Mouse (Mus musculus) heart, postnatal 0 days (tissue): ENCODE data around the gene Paics. TPM values are rescaled to one million over a fixed set of nuclear protein-coding genes. Genes with fewer than 3 reads are reported as not detected.
A peak's percentile ranks its signal among the peaks of the same experiment; 100 is the strongest.

Experiments used
- ATAC-seq: fragments of 200-750 bp; cut with Nextera tagmentation; 2 replicates; pipeline ENCODE4 v1.8.0; 2017; ENCODE audit warnings: low read depth, moderate number of reproducible peaks, moderate library complexity; ENCODE audit not compliant: insufficient read depth
- DNase-seq: peaks from one replicate; pipeline ENCODE4 v3.0.0-alpha.2; 2016; ENCODE audit warnings: low spot score
- H3K27ac ChIP-seq: fragments of 300-500 bp; sonication (generic); 2 replicates; pipeline ENCODE4 v1.5.1; 2014; ENCODE audit warnings: low read depth, mild to moderate bottlenecking
- H3K27me3 ChIP-seq: fragments of 300-500 bp; sonication (generic); 2 replicates; pipeline ENCODE4 v1.6.1; 2014; ENCODE audit warnings: low read length, mixed read lengths; ENCODE audit not compliant: control insufficient read depth, insufficient read depth
- H3K36me3 ChIP-seq: fragments of 300-500 bp; sonication (generic); replicated peaks from 2 replicates; pipeline ENCODE4 v1.6.1; 2014; ENCODE audit warnings: low read length, mixed read lengths; ENCODE audit not compliant: control insufficient read depth, insufficient read depth
- H3K4me1 ChIP-seq: fragments of 300-500 bp; sonication (generic); 2 replicates; pipeline ENCODE4 v1.6.1; 2014; ENCODE audit warnings: antibody characterized with exemption; ENCODE audit not compliant: control insufficient read depth, insufficient read depth
- H3K4me2 ChIP-seq: fragments of 300-500 bp; sonication (generic); 2 replicates; pipeline ENCODE4 v1.6.1; 2014; ENCODE audit warnings: low read depth, mild to moderate bottlenecking, low read length, moderate library complexity
- H3K4me3 ChIP-seq: fragments of 300-500 bp; sonication (generic); 2 replicates; pipeline ENCODE4 v1.5.1; 2014; ENCODE audit warnings: low read depth, low read length
- H3K9ac ChIP-seq: fragments of 300-500 bp; sonication (generic); replicated peaks from 2 replicates; pipeline ENCODE4 v1.6.1; 2014; ENCODE audit warnings: low read depth, low read length, mixed read lengths
- H3K9me3 ChIP-seq: fragments of 300-500 bp; sonication (generic); replicated peaks from 2 replicates; pipeline ENCODE4 v1.6.1; 2016; ENCODE audit warnings: low read length; ENCODE audit not compliant: control insufficient read depth
- CTCF ChIP-seq: IDR thresholded peaks from 2 replicates; pipeline ENCODE4 v1.5.1; 2016; ENCODE audit warnings: antibody characterized with exemption, control low read depth, low read depth
- EP300 ChIP-seq: IDR thresholded peaks from 2 replicates; pipeline ENCODE4 v1.6.1; 2016; ENCODE audit warnings: antibody characterized with exemption, low read depth
- WGBS: fragments of 180-500 bp; shearing (Covaris S2); extraction: QIAGEN DNeasy Blood & Tissue Kit; methylation state at CpG from one replicate; pipeline ENCODE4 v1.1.7; 2014; 5-methylcytosine and 5-hydroxymethylcytosine counted together
- polyA plus RNA-seq: library from polyadenylated mRNA; unstranded; fragments of >200 nt; fragmentation: Nextera tagmentation; extraction: Ambion mirVana; gene quantifications from 2 replicates; pipeline ENCODE4 v1.2.1, GENCODE M21; 2015
- total RNA-seq: library from RNA; depleted of rRNA; stranded (reverse); fragments of >200 nt; gene quantifications from 2 replicates; pipeline ENCODE4 v1.2.3, GENCODE M21; 2014; ENCODE audit warnings: low replicate concordance

Gene Paics
- total and polyA plus RNA-seq, 2 experiments from 2014 or later: 168 to 173 TPM

DNA sequence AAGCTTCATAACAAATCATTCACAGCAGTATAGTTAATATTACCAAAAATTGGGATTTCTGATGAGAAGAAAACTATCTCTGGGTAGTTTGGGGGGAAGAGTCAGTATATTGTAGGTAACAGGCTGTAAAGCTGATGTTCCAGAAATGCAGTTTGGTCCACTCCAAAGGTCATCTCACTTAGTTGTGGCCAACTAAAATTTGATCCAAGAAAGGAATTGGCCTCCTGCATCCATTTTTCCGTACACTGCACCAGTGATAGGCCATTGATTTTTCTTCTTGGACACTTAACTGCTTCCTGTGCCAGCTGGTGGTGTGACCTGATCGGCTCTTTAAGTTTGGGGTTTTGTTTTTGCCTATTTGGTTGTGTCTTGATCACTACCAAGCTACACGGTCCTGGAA lies 2.7 kb downstream of the Paics start:
- Histone ChIP-seq H3K27ac (no peak overlapping the region), H3K4me2 (no peak overlapping the region), H3K9ac (no peak overlapping the region), H3K9me3 (no peaks in the 10 kb centered on the region), H3K4me3 (no peak overlapping the region), H3K4me1 (peaks cover 24% of the 10 kb centered on the region), H3K27me3 (no peaks in the 10 kb centered on the region), H3K36me3 (peaks cover 25% of the 10 kb centered on the region)
- ATAC-seq (no peak), DNase-seq (no peak)
- 56% methylated on average over 3 of the region's 3 CpGs for WGBS
- TF ChIP-seq CTCF (no peak), EP300 (no peak)

DNA sequence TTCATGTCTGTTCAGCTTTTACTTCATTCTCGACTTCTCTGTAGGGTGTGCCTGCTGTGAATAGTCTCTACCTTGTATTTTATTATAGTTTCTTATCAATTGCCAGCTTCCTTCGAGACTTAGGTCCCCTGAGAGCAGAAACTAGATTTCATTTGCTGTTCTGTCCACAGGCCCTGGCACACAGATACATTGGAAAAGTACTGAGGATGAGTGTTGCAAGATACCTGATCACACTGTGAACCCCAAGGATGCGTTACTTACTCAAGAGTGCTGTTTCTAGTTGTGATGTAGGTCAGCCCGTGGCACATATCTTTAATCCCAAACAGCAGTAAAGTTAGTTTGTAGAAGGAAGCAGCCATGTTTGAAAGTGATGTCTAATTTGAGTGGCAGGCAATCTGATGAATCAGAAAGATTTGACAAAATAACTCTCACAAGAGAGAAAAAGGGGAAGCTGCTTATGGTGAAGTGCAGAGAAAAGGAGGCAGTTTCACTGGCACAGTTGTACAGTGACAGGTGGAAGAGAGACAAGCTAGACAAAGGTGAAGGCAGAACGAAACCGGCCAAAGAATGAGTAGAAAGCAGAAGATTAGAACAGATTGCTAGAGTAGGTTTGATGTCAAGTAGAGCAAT lies 3.3 kb downstream of the Paics start:
- no peak overlapping the region for H3K4me2 ChIP-seq
- H3K9ac ChIP-seq: no peak overlapping the region
- 65% methylated on average over 6 of the region's 6 CpGs for WGBS
- H3K4me1 ChIP-seq: peaks cover 24% of the 10 kb centered on the region
- peaks cover 29% of the 10 kb centered on the region for H3K36me3 ChIP-seq
- H3K9me3 ChIP-seq: no peaks in the 10 kb centered on the region
- TF ChIP-seq EP300 (no peak), CTCF (no peak)
- no peak overlapping the region for H3K4me3 ChIP-seq
- DNase-seq (no peak), ATAC-seq (no peak)
- no peaks in the 10 kb centered on the region for H3K27me3 ChIP-seq
- H3K27ac ChIP-seq: 0 out of 2 replicates have a peak overlapping the region, but pooled peaks have one; percentile 23

DNA sequence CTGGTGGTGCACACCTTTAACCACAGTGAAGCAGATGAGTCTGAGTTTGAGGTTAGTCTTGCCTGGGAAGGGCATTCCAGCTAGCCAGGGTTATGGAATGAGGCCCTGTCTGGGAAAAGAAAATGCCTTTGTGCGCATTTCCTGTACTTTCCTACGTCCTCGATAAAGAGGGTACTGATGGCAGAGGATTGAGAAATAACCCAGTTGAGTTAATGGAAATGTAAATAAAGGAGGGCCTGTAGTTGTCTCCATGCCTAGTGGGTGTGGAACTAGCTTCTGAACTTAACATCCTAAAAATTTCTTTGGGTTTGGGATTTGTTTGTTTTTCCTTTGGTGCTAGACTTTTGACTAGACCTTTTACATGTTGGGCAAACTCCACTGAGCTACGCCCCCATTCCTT lies 4.4 kb downstream of the Paics start:
- no peak overlapping the region for H3K27ac ChIP-seq
- WGBS: 66% methylated on average over 4 of the region's 4 CpGs
- peaks cover 14% of the 10 kb centered on the region for H3K4me1 ChIP-seq
- no peak for TF ChIP-seq EP300
- TF ChIP-seq CTCF: no peak
- DNase-seq (peak; percentile 21), ATAC-seq (no peak)
- H3K4me3 ChIP-seq: no peak overlapping the region
- H3K36me3 ChIP-seq: peaks cover 39% of the 10 kb centered on the region
- no peaks in the 10 kb centered on the region for H3K27me3 ChIP-seq
- H3K9me3 ChIP-seq: no peaks in the 10 kb centered on the region
- no peak overlapping the region for H3K4me2 ChIP-seq
- no peak overlapping the region for H3K9ac ChIP-seq

DNA sequence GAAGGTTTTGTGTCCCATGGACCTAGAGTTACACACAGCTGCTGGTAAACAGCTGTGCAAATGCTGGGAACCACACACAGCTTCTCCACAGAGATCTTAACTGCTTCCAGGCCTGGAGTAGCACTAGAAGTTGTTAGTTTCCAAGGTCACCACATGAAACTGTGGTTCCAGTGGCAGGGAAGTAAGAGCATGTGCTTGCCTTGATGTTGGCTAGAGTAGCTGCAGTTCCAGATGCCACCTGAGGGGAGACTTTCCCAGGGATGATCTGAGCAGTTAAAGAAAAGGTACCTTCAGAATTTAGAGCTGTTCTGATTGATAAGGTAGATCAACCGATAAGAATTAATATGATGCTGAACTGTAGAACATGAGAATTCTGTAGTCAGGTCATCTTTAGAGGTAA lies 6.8 kb downstream of the Paics start:
- H3K9me3 ChIP-seq: no peaks in the 10 kb centered on the region
- no peak overlapping the region for H3K4me3 ChIP-seq
- no peak overlapping the region for H3K9ac ChIP-seq
- peaks cover 64% of the 10 kb centered on the region for H3K36me3 ChIP-seq
- WGBS: 93% methylated on average over 1 of the region's 1 CpGs
- no peak overlapping the region for H3K4me2 ChIP-seq
- no peak for TF ChIP-seq EP300
- 0 out of 2 replicates have a peak, but pooled peaks have one; percentile 4 for TF ChIP-seq CTCF
- no peak for ATAC-seq
- no peak for DNase-seq
- H3K27me3 ChIP-seq: no peaks in the 10 kb centered on the region
- H3K27ac ChIP-seq: no peak overlapping the region
- H3K4me1 ChIP-seq: peaks cover 5% of the 10 kb centered on the region; the same call in 1 of the 2 replicates

DNA sequence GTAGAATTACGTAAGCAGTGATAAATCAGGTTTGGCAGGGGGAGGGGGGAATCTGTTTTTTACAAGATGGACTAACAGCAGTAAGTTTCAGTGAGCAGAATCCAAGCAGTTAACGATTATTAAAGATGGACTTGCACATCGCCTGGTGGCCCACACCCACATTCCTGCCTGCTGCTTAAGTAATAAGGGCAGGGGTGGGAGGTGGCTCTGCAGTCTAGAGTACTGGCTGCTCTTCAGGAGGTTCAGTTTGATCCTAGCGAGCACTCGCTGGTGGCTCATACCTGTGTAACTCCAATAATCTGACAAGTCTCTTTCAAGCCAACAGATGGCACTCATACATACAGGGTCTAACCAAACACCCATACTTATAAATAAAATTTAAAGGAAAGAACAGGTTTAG lies 8.5 kb downstream of the Paics start:
- 85% methylated on average over 5 of the region's 5 CpGs for WGBS
- ATAC-seq: no peak

DNA sequence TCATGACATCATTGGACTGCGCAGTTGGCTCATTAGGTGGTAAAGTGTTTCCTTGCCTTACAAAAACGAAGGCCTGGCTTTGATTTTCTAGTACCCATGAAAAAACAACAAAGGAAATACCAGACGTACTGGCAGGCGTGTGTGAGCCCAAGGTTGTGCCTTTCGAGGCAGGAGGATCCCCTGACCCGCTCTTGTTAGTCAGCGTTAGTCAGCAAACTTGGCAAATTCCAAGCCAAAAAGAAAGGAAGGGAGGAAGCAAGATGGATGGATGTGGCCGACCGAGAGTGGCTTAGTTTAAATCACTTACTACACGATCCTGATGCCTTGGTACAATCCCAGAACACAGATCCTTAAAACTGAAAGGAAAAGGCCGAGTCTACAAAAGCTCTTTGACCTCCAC lies 11.4 kb downstream of the Paics start:
- WGBS: 81% methylated on average over 11 of the region's 11 CpGs

More for the DNA sequence above, 8.5 kb downstream of the Paics start:
- H3K27ac ChIP-seq: no peak overlapping the region
- no peak overlapping the region for H3K9ac ChIP-seq
- H3K4me1 ChIP-seq: no peaks in the 10 kb centered on the region
- no peaks in the 10 kb centered on the region for H3K27me3 ChIP-seq
- TF ChIP-seq EP300 (no peak), CTCF (no peak)
- H3K4me2 ChIP-seq: no peak overlapping the region
- no peak overlapping the region for H3K4me3 ChIP-seq
- no peak for DNase-seq
- no peaks in the 10 kb centered on the region for H3K9me3 ChIP-seq
- peaks cover 81% of the 10 kb centered on the region for H3K36me3 ChIP-seq

More for the DNA sequence above, 11.4 kb downstream of the Paics start:
- DNase-seq: no peak
- TF ChIP-seq CTCF (no peak), EP300 (no peak)
- H3K4me1 ChIP-seq: no peaks in the 10 kb centered on the region
- H3K9ac ChIP-seq: no peak overlapping the region
- no peak overlapping the region for H3K27ac ChIP-seq
- peaks cover 90% of the 10 kb centered on the region for H3K36me3 ChIP-seq
- H3K4me2 ChIP-seq: no peak overlapping the region
- H3K9me3 ChIP-seq: no peaks in the 10 kb centered on the region
- no peak overlapping the region for H3K4me3 ChIP-seq
- no peak for ATAC-seq
- no peaks in the 10 kb centered on the region for H3K27me3 ChIP-seq
